Mouse (Mus musculus): ENCODE data around the gene Cfap43. TPM values are rescaled to one million over a fixed set of nuclear protein-coding genes. Genes with fewer than 3 reads are reported as not detected.

The Cfap43 gene
- total RNA-seq, 1 experiment: 1.5 TPM

DNA sequence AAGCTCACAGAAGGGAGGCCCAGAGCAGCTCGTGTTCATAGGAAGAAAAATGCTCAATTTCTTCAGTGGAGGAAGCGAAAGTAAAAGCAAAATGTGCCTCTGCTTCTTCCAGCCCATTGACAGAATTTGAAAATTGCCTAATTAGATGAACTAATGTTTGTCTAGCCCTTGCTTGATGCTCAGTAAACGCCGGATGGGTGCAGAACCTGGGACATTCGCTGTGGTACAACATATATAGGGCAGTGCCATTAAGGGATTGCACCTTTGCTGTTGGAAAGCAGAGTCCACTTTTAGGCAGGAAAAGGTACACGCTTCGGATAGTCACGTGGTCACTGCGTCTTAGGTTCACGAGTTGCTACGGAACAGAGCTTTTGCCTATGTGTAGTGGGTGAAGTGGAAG is 17.4 kb upstream of the Cfap43 start:
- no peak overlapping the region for H3K4me3 ChIP-seq (ENCODE audit: insufficient read depth in 1 of 2, low read depth in 1 of 2, low read length in 2 of 2, poor library complexity in 1 of 2, severe bottlenecking in 1 of 2)
- in situ Hi-C loops (cut with MboI; ENCODE audit: low sequenced_read_pairs in 2 of 2, unreplicated experiment in 2 of 2): no loop called here
- H3K9me3 ChIP-seq (ENCODE audit: control insufficient read depth, insufficient read depth, low read depth, low read length): no peaks in the 10 kb centered on the region
- H3K4me1 ChIP-seq (ENCODE audit: control insufficient read depth in 2 of 2, insufficient read depth in 2 of 2, low read length in 2 of 2, poor library complexity in 1 of 2): peaks cover 0 to 2% of the 10 kb centered on the region in 2 experiments; a peak in 1 of 4 replicates
- TF ChIP-seq CHD2 (IDR thresholded peaks at IDR 0.05; ENCODE audit: low read depth, low read length) (no peak), ZC3H11A (IDR thresholded peaks at IDR 0.05; ENCODE audit: borderline replicate concordance, low read depth, low read length) (no peak), ZNF384 (IDR thresholded peaks at IDR 0.05; ENCODE audit: low read depth, low read length) (no peak), HCFC1 (IDR thresholded peaks at IDR 0.05; ENCODE audit: borderline replicate concordance, insufficient read depth, low read length) (no peak), MAFK (IDR thresholded peaks at IDR 0.05; ENCODE audit: insufficient read depth, low read depth, low read length) (no peak)
- no peaks in the 10 kb centered on the region for H3K36me3 ChIP-seq (ENCODE audit: control insufficient read depth, insufficient read depth, low read length, poor library complexity, severe bottlenecking)
- DNase-seq (ENCODE audit: low read depth, low spot score): no peak
- no peak overlapping the region for H3K27ac ChIP-seq (ENCODE audit: insufficient read depth, low read depth, low read length, poor library complexity, severe bottlenecking)
- H3K9ac ChIP-seq (ENCODE audit: insufficient read depth, low read depth, low read length, poor library complexity, severe bottlenecking): no peak overlapping the region

DNA sequence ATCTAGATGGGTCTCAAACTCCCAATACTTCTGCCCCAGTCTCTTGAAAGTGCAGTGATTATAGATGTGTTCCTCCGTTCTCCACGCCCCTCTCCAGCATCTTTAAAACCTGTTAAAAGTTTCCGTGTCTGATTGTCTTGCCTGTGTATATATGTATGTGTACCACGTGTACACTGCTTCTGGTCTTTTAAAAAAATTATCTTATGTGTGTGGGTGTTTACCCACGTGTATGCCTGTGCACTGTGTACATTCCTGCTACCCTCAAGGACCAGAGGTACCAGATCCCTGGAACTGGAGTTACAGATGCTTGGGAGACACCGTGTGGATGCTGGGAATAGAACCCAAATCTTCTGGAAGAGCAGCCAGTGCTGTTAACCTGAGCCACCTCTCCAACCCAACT is 16.4 kb upstream of the Cfap43 start:
- Histone ChIP-seq H3K4me3 (ENCODE audit: insufficient read depth in 1 of 2, low read depth in 1 of 2, low read length in 2 of 2, poor library complexity in 1 of 2, severe bottlenecking in 1 of 2) (no peak overlapping the region), H3K4me1 (ENCODE audit: control insufficient read depth in 2 of 2, insufficient read depth in 2 of 2, low read length in 2 of 2, poor library complexity in 1 of 2) (peaks cover 0 to 2% of the 10 kb centered on the region in 2 experiments; a peak in 1 of 4 replicates), H3K9ac (ENCODE audit: insufficient read depth, low read depth, low read length, poor library complexity, severe bottlenecking) (no peak overlapping the region), H3K36me3 (ENCODE audit: control insufficient read depth, insufficient read depth, low read length, poor library complexity, severe bottlenecking) (no peaks in the 10 kb centered on the region), H3K9me3 (ENCODE audit: control insufficient read depth, insufficient read depth, low read depth, low read length) (no peaks in the 10 kb centered on the region), H3K27ac (ENCODE audit: insufficient read depth, low read depth, low read length, poor library complexity, severe bottlenecking) (no peak overlapping the region)
- TF ChIP-seq HCFC1 (IDR thresholded peaks at IDR 0.05; ENCODE audit: borderline replicate concordance, insufficient read depth, low read length): no peak
- TF ChIP-seq MAFK (IDR thresholded peaks at IDR 0.05; ENCODE audit: insufficient read depth, low read depth, low read length): no peak
- TF ChIP-seq ZNF384 (IDR thresholded peaks at IDR 0.05; ENCODE audit: low read depth, low read length): no peak
- TF ChIP-seq CHD2 (IDR thresholded peaks at IDR 0.05; ENCODE audit: low read depth, low read length): no peak
- no peak for TF ChIP-seq ZC3H11A (IDR thresholded peaks at IDR 0.05; ENCODE audit: borderline replicate concordance, low read depth, low read length)
- no peak for DNase-seq (ENCODE audit: low read depth, low spot score)
- in situ Hi-C loops (cut with MboI; ENCODE audit: low sequenced_read_pairs in 2 of 2, unreplicated experiment in 2 of 2): no loop called here

DNA sequence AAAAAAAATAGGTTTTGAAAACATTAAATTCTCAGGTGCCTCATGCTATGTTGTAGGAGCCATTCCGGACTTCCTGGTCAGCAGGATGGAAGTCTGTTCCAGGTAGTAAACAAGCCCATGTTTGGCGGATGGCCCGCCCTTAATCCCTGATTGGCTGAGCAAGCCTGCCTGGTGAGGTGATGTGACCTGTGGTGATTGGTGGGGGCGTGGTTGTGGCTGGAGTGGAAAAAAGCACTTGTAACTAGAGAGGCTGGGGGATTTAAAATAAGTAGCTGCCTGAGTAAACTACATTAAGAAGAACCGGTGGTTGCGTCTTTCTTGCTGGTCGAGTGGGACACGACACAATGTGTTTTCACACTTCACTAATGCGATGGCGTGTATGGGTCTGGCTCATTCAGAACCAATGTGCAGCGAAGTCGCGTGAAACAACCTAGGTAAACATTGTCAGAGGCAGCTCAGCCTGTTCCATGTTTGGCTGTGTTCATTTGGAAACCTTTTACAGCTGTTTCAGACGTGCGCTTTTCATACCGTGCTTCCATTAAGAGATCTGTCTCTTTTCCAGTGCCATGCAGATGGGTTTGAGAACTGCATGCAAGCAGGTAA is 15.7 kb upstream of the Cfap43 start:
- H3K36me3 ChIP-seq (ENCODE audit: control insufficient read depth, insufficient read depth, low read length, poor library complexity, severe bottlenecking): no peaks in the 10 kb centered on the region
- no peak for DNase-seq (ENCODE audit: low read depth, low spot score)
- peak overlapping the region; percentile 67; the same call in 1 of the 2 replicates for H3K27ac ChIP-seq (ENCODE audit: insufficient read depth, low read depth, low read length, poor library complexity, severe bottlenecking)
- peak overlapping the region; percentile 34; the same call in 1 of the 2 replicates for H3K9ac ChIP-seq (ENCODE audit: insufficient read depth, low read depth, low read length, poor library complexity, severe bottlenecking)
- TF ChIP-seq ZNF384 (IDR thresholded peaks at IDR 0.05; ENCODE audit: low read depth, low read length): no peak
- no peak for TF ChIP-seq CHD2 (IDR thresholded peaks at IDR 0.05; ENCODE audit: low read depth, low read length)
- no peak for TF ChIP-seq HCFC1 (IDR thresholded peaks at IDR 0.05; ENCODE audit: borderline replicate concordance, insufficient read depth, low read length)
- no peak for TF ChIP-seq MAFK (IDR thresholded peaks at IDR 0.05; ENCODE audit: insufficient read depth, low read depth, low read length)
- TF ChIP-seq ZC3H11A (IDR thresholded peaks at IDR 0.05; ENCODE audit: borderline replicate concordance, low read depth, low read length): no peak
- no peaks in the 10 kb centered on the region for H3K9me3 ChIP-seq (ENCODE audit: control insufficient read depth, insufficient read depth, low read depth, low read length)
- peaks cover 0 to 2% of the 10 kb centered on the region in 2 experiments; a peak in 1 of 4 replicates for H3K4me1 ChIP-seq (ENCODE audit: control insufficient read depth in 2 of 2, insufficient read depth in 2 of 2, low read length in 2 of 2, poor library complexity in 1 of 2)
- in situ Hi-C loops (cut with MboI; ENCODE audit: low sequenced_read_pairs in 2 of 2, unreplicated experiment in 2 of 2): no loop called here
- H3K4me3 ChIP-seq (ENCODE audit: insufficient read depth in 1 of 2, low read depth in 1 of 2, low read length in 2 of 2, poor library complexity in 1 of 2, severe bottlenecking in 1 of 2): peak overlapping the region in 1 of 2 experiments; percentile 18; a peak in 1 of 4 replicates

DNA sequence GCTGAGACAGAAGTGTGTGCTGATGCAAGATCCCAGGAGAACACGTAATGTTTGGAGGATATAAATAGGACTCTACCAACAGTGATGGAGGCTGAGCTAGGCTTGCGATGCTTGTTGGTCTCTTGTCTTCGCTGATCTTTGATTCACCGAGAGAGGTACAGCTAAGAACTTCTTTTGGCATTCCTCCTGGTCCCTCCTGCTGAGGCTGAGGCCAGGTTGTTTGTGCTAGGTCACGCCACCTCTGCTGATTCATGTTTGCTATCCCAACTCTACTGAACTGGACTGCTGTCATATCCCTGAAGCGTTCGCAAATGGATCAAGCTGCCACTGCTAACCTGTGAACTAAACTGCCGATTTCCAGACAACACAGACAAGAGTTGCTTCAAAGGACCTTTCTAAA is 15.1 kb upstream of the Cfap43 start:
- H3K4me3 ChIP-seq (ENCODE audit: insufficient read depth in 1 of 2, low read depth in 1 of 2, low read length in 2 of 2, poor library complexity in 1 of 2, severe bottlenecking in 1 of 2): no peak overlapping the region
- no peaks in the 10 kb centered on the region for H3K9me3 ChIP-seq (ENCODE audit: control insufficient read depth, insufficient read depth, low read depth, low read length)
- no peaks in the 10 kb centered on the region for H3K36me3 ChIP-seq (ENCODE audit: control insufficient read depth, insufficient read depth, low read length, poor library complexity, severe bottlenecking)
- peaks cover 0 to 2% of the 10 kb centered on the region in 2 experiments; a peak in 1 of 4 replicates for H3K4me1 ChIP-seq (ENCODE audit: control insufficient read depth in 2 of 2, insufficient read depth in 2 of 2, low read length in 2 of 2, poor library complexity in 1 of 2)
- H3K27ac ChIP-seq (ENCODE audit: insufficient read depth, low read depth, low read length, poor library complexity, severe bottlenecking): no peak overlapping the region; the same call in 1 of the 2 replicates
- in situ Hi-C loops (cut with MboI; ENCODE audit: low sequenced_read_pairs in 2 of 2, unreplicated experiment in 2 of 2): no loop called here
- no peak overlapping the region for H3K9ac ChIP-seq (ENCODE audit: insufficient read depth, low read depth, low read length, poor library complexity, severe bottlenecking)
- TF ChIP-seq CHD2 (IDR thresholded peaks at IDR 0.05; ENCODE audit: low read depth, low read length) (no peak), MAFK (IDR thresholded peaks at IDR 0.05; ENCODE audit: insufficient read depth, low read depth, low read length) (0 out of 2 replicates have a peak, but pooled peaks have one; percentile 35)
- no peak for DNase-seq (ENCODE audit: low read depth, low spot score)

Data from ES-E14 (cell line).